Mouse (Mus musculus) megakaryocyte, embryonic 14.5 days (primary cell): ENCODE results near the gene Zbtb22. TPM values are rescaled to one million over a fixed set of nuclear protein-coding genes. Genes with fewer than 3 reads are reported as not detected.

Source experiments
- H3K27me3 ChIP-seq: replicated peaks from 2 replicates; pipeline ENCODE3; 2012; ENCODE audit warnings: inconsistent platforms
- H3K36me3 ChIP-seq: replicated peaks from 2 replicates; pipeline ENCODE3; 2012; ENCODE audit warnings: low read length, inconsistent platforms, mixed read lengths
- H3K4me1 ChIP-seq: 2 replicates; pipeline ENCODE4 v1.6.1; 2012; ENCODE audit warnings: inconsistent platforms
- H3K4me3 ChIP-seq: replicated peaks from 2 replicates; pipeline ENCODE3; 2012; ENCODE audit warnings: moderate library complexity, mild to moderate bottlenecking, inconsistent platforms
- H3K9me3 ChIP-seq: 2 replicates; pipeline ENCODE4 v1.6.1; 2012; ENCODE audit warnings: inconsistent platforms
- FLI1 ChIP-seq: IDR thresholded peaks from 2 replicates; pipeline ENCODE4 v1.6.1; 2012; ENCODE audit warnings: low read length, inconsistent platforms, mixed read lengths
- GATA1 ChIP-seq: IDR thresholded peaks from 3 replicates; pipeline ENCODE4 v1.6.1; 2012; ENCODE audit warnings: mixed read lengths, low read length, inconsistent platforms, borderline replicate concordance
- polyA plus RNA-seq: library from polyadenylated mRNA; stranded (reverse); fragments of >175 nt; gene quantifications from 2 replicates; pipeline ENCODE4 v1.2.3, GENCODE M21; 2012; ENCODE audit warnings: low replicate concordance; ENCODE audit not compliant: insufficient read depth

Zbtb22 gene
- polyA plus RNA-seq, 1 experiment, result 45.3 TPM

DNA sequence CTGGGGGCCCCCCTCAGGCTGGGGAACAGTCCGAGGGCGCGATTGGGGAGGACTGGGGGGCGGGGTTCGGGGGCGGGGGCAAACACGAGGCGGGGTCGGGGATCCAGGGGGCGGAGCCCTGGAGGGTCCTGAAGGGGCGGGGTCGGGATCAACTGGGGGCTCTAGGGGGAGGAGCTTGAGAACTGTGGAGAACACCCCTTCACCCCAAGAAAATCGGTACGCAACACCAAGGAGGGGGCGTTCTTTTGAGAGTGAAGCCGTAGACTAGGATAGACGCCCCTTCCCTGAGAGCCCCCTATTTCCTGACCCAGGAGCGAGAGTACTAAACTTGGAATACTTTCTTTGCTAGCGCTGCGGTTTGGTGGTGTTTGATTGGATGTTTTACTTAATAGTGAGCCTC lies 590 bp downstream of the Zbtb22 start:
- H3K36me3 ChIP-seq, result peaks cover 65% of the 10 kb centered on the region
- no peak for TF ChIP-seq FLI1
- no peak for TF ChIP-seq GATA1
- H3K4me1 ChIP-seq, result peaks cover 77% of the 10 kb centered on the region
- no peaks in the 10 kb centered on the region for H3K27me3 ChIP-seq
- H3K4me3 ChIP-seq, result peak overlapping the region; percentile 93
- 0 out of 2 replicates have a peak, but pooled peaks cover 5% of the 10 kb centered on the region for H3K9me3 ChIP-seq

DNA sequence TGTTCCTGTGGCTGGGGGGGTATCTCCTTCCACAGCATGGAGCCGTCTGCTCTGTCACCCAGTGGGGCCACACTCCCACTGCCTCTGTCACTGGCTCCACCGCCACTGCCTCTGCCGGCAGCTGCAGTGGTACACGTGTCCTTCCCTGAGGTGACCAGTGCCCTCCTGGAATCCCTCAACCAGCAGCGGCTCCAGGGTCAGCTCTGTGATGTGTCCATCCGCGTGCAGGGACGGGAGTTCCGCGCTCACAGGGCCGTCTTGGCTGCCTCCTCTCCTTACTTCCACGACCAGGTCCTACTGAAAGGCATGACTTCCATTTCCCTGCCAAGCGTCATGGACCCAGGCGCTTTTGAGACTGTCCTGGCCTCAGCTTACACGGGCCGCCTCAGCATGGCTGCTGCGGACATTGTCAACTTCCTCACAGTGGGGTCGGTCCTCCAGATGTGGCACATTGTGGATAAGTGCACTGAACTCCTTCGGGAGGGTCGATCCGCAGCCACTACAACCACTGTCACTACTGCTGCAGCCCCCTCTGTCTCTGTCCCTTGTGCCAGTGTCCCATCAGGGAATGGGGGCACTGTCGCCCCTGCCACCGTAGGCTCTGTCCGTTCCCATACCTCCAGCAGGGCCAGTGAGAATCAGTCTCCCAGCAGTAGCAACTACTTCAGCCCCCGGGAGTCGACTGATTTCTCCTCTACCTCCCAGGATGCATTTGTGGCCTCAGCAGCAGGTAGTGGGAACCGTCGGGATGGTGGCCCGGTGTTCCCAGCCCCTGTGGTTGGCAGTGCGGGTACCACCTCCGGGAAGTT lies 1.3 kb downstream of the Zbtb22 start:
- H3K9me3 ChIP-seq, result 0 out of 2 replicates have a peak, but pooled peaks cover 5% of the 10 kb centered on the region
- H3K4me3 ChIP-seq, result peak overlapping the region; percentile 93
- peaks cover 77% of the 10 kb centered on the region for H3K4me1 ChIP-seq
- TF ChIP-seq FLI1 (no peak), GATA1 (no peak)
- no peaks in the 10 kb centered on the region for H3K27me3 ChIP-seq
- peaks cover 65% of the 10 kb centered on the region for H3K36me3 ChIP-seq

DNA sequence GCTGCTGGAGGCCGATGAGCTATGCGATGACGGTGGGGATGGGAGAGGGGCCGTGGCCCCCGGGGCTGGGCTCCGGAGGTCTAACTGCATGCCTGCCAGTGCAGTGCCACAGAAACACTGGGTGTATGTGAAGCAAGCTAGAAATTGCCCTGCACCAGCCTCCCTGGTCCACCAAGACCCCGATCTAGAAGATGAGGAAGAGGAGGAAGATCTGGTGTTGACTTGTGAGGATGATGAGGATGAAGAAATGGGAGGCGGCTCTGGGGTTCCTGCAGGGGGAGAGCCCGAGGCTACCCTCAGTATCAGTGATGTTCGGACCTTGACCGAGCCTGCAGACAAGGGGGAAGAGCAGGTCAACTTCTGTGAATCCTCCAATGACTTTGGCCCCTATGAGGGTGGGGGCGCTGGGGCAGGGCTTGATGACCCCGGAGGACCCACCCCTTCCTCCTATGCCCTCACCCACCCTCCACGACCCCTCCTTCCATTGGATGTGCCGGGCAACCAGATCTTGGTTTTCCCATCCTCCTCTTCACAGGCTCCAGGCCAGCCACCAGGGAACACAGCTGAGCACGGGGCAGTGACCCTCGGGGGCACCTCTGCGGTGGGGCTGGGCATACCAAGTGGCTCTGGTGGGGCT lies 2.1 kb downstream of the Zbtb22 start:
- Histone ChIP-seq H3K4me1 (peaks cover 77% of the 10 kb centered on the region), H3K4me3 (peak overlapping the region; percentile 93), H3K36me3 (peaks cover 65% of the 10 kb centered on the region)

DNA sequence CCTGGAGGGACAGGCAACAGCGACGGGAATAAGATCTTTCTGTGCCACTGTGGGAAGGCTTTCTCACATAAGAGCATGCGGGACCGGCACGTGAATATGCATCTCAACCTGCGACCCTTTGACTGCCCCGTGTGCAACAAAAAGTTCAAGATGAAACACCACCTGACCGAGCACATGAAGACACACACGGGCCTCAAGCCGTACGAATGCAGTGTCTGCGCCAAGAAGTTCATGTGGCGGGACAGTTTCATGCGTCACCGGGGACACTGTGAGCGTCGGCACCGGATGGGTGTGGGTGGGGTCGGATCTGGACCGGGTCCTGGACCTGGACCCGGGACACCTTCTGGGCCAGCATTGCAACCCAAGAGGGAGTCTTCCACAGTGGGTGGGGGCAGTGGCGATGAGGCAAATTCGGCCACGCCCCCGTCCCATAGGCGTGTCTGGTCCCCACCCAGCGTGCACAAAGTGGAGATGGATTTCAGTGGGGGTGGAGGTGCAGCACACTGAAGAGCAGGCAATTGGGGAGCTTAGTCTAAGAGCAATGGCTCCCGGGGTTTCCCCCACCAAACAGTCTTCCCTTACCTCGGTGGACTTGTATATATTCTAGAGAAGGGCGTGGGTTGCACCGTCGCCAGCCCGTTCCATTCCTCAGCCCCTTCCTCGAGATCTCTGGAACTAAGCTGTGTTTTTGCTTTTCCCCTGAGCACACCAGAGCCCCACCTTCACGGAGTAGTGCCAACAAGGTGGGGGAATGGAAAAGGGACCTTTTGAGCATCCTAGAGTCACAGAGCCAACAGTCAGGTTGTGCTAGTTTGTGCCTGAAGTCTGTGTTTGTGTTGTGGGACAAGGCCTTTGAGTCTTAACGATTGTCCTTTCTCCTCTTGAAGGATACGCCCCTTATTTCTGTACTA lies 2.8 kb downstream of the Zbtb22 start:
- Histone ChIP-seq H3K4me1 (peaks cover 72% of the 10 kb centered on the region), H3K4me3 (peak overlapping the region; percentile 93), H3K27me3 (no peaks in the 10 kb centered on the region), H3K9me3 (0 out of 2 replicates have a peak, but pooled peaks cover 5% of the 10 kb centered on the region), H3K36me3 (peaks cover 64% of the 10 kb centered on the region)
- TF ChIP-seq GATA1 (no peak), FLI1 (no peak)

More for the DNA sequence above, 2.1 kb downstream of the Zbtb22 start:
- H3K9me3 ChIP-seq, result 0 out of 2 replicates have a peak, but pooled peaks cover 5% of the 10 kb centered on the region
- TF ChIP-seq FLI1 (no peak), GATA1 (no peak)
- no peaks in the 10 kb centered on the region for H3K27me3 ChIP-seq

DNA sequence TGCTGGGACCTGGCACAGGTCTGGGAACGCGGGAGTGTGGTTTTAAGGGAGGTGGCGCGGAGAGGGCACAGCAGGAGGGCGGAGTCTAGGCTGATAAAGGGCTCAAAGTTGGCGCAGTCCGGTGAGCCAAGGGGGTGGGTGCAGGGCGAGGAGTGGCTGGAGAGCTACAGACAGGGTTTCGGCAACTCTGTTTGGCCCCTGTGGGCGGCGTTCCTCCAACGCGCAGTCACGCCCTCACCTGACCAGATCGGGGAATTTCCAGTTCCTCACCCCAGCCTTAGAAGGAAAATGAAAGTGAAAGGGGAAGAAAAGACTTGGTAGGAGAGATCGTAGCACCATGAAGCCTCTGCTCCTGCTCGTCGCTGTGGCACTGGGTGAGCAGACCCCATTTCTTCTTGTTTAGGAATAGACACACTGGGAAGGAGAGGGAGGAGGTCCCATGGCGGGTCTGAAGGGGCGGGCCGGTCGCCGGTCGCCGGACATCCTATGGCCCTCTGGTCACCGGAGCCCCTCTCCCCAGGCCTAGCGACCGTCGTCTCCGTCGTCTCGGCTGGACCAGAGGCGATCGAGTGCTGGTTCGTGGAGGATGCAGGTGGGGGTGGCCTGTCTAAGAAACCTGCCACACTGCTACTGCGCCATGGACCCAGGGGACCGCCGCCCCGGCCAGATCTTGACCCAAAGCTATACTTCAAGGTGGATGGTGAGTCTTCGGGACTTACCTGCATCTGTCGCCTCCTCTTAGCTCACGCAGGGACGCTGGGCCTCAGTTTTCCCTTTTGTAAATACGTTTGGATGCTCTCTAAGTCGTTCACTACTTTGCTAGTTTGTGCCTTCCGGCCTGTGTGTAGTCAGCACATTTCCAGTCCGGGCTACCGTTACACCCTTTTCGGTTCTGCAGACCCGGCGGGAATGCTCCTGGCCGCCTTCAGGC lies 3.9 kb downstream of the Zbtb22 start:
- peaks cover 63% of the 10 kb centered on the region for H3K36me3 ChIP-seq
- TF ChIP-seq GATA1 (no peak), FLI1 (no peak)
- peak overlapping the region; percentile 93 for H3K4me3 ChIP-seq
- no peaks in the 10 kb centered on the region for H3K27me3 ChIP-seq
- H3K4me1 ChIP-seq, result peaks cover 69% of the 10 kb centered on the region
- H3K9me3 ChIP-seq, result 0 out of 2 replicates have a peak, but pooled peaks cover 5% of the 10 kb centered on the region

DNA sequence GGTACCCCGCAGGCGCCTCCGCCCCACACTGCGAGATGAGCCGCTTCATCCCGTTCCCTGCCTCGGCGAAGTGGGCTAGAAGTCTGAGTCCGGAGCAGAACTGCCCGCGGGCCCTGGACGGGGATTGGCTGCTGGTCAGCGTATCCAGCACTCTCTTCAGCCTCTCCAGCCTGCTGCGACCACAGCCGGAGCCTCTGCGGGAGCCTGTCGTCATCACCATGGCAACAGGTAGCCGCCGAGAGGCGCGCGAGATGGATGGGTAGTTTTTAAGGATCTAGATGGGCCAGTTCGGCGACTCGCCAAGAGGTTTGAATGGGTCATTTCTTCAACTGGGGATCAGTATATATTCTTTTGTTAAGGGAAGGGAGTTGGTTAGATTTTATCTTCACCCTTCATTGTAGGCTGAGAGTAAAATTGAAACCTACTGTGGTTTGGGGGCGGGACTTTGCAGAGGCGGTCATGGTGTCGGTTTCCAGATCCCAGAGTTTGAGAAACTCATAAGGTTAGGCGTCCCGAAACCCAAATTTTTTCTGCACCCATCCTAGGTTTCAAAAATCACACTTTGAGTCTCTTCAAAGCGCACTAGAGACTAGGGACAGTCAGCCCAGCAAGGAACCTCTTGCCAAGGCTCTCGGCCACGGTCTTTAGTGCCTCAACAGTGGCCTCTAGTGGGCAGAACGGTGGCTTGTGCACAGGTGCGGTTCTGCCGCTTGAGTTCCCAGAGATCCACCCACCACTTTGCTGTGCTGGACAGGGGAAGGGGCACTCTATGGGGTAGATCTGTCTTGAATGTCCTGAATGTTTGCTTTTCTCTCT lies 4.8 kb downstream of the Zbtb22 start:
- H3K9me3 ChIP-seq, result 0 out of 2 replicates have a peak, but pooled peaks cover 5% of the 10 kb centered on the region
- peak overlapping the region; percentile 93 for H3K4me3 ChIP-seq
- H3K36me3 ChIP-seq, result peaks cover 65% of the 10 kb centered on the region
- H3K4me1 ChIP-seq, result peaks cover 65% of the 10 kb centered on the region
- TF ChIP-seq GATA1, result no peak
- no peak for TF ChIP-seq FLI1
- no peaks in the 10 kb centered on the region for H3K27me3 ChIP-seq

DNA sequence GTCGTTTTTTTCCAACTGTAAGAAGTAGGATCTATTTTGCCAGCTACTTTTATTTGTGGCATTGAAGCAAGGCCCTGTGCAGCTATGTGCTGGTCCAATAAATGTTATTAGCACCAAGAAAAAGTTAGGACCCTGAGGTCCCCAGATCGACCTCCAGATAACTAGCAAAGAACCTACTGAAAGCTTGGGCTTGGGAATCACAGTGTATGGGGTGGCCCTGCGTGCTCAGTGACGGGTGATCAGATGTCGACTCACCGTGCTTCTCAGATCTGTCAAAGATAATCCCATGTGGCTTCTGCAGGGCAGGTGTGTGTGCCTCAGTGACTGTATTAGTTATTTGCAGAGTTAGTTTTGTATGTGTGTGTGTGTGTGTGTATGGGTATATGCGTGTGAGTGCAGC lies 5.7 kb downstream of the Zbtb22 start:
- Histone ChIP-seq H3K9me3 (0 out of 2 replicates have a peak, but pooled peaks cover 5% of the 10 kb centered on the region), H3K27me3 (no peaks in the 10 kb centered on the region), H3K36me3 (peaks cover 73% of the 10 kb centered on the region), H3K4me1 (peaks cover 70% of the 10 kb centered on the region), H3K4me3 (peak overlapping the region; percentile 93)
- TF ChIP-seq FLI1 (no peak), GATA1 (no peak)
